Mouse (Mus musculus) midbrain, embryonic 13.5 days (tissue): ENCODE data around the gene Rnf20. TPM values are rescaled to one million over a fixed set of nuclear protein-coding genes. Genes with fewer than 3 reads are reported as not detected.
"Not testable (repeated sequence)": the region's sequence is repeated elsewhere in the genome, so short reads cannot be mapped to it uniquely, and the experiment has no call there.

Experiments
- ATAC-seq: fragments of 200-750 bp; cut with Nextera tagmentation; 2 replicates; pipeline ENCODE4 v1.8.0; 2017; ENCODE audit warnings: mild to moderate bottlenecking, moderate TSS enrichment, moderate library complexity
- H3K27ac ChIP-seq: fragments of 300-500 bp; sonication (generic); 2 replicates; pipeline ENCODE4 v1.5.1; 2015; ENCODE audit warnings: inconsistent platforms, mild to moderate bottlenecking, moderate library complexity
- H3K27me3 ChIP-seq: fragments of 300-500 bp; sonication (generic); 2 replicates; pipeline ENCODE4 v1.6.1; 2015; ENCODE audit warnings: mild to moderate bottlenecking, inconsistent platforms
- H3K36me3 ChIP-seq: fragments of 300-500 bp; sonication (generic); 2 replicates; pipeline ENCODE4 v1.6.1; 2015; ENCODE audit warnings: mild to moderate bottlenecking, inconsistent platforms
- H3K4me1 ChIP-seq: fragments of 300-500 bp; sonication (generic); replicated peaks from 2 replicates; pipeline ENCODE4 v1.6.1; 2015; ENCODE audit warnings: inconsistent platforms
- H3K4me2 ChIP-seq: fragments of 300-500 bp; sonication (generic); replicated peaks from 2 replicates; pipeline ENCODE4 v1.6.1; 2015; ENCODE audit warnings: moderate library complexity, mild to moderate bottlenecking, inconsistent platforms
- H3K4me3 ChIP-seq: fragments of 300-500 bp; sonication (generic); replicated peaks from 2 replicates; pipeline ENCODE4 v1.5.1; 2015; ENCODE audit warnings: mild to moderate bottlenecking, inconsistent platforms
- H3K9ac ChIP-seq: fragments of 300-500 bp; sonication (generic); replicated peaks from 2 replicates; pipeline ENCODE4 v1.6.1; 2015; ENCODE audit warnings: mild to moderate bottlenecking, inconsistent platforms
- H3K9me3 ChIP-seq: fragments of 300-500 bp; sonication (generic); 2 replicates; pipeline ENCODE4 v1.6.1; 2016; ENCODE audit warnings: mild to moderate bottlenecking, inconsistent platforms
- WGBS: fragments of 180-500 bp; shearing (Covaris S2); methylation state at CpG from one replicate; pipeline ENCODE4 v1.1.7; 2015; 5-methylcytosine and 5-hydroxymethylcytosine counted together
- polyA plus RNA-seq: library from polyadenylated mRNA; unstranded; fragments of >200 nt; fragmentation: Nextera tagmentation; extraction: Ambion mirVana; gene quantifications from 2 replicates; pipeline ENCODE4 v1.2.1, GENCODE M21; 2015

Rnf20 gene
- polyA plus RNA-seq, 1 experiment from 2014 or later: 68.8 TPM

DNA sequence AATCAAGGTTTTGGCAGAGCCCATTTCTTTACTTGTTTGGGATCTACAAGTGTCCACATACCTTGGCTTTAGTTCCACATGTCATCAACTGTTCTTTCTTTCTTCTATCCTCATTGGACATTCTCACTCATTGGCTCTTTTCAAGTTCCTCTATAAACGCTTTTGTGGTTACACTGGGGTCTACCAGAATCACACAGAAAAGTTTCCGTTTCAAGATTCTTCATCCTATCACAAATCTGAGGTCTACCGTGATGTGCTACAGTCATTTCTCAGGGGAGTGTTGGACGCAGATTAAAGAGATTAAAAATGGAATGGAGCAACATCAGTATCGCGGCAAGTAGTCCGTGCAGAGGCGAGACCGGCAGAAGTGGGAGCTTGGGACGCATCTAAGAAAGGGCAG lies 14.9 kb upstream of the Rnf20 start:
- H3K36me3 ChIP-seq: no peaks in the 10 kb centered on the region
- no peak overlapping the region for H3K27ac ChIP-seq
- no peaks in the 10 kb centered on the region for H3K9me3 ChIP-seq
- no peak for ATAC-seq
- no peak overlapping the region for H3K4me2 ChIP-seq
- H3K27me3 ChIP-seq: no peaks in the 10 kb centered on the region
- WGBS: 89% methylated on average over 10 of the region's 10 CpGs
- H3K4me3 ChIP-seq: no peak overlapping the region
- H3K9ac ChIP-seq: no peak overlapping the region
- H3K4me1 ChIP-seq: no peaks in the 10 kb centered on the region

GRCm38 (mm10) chr4:49619861-49620260 lies 11.9 kb upstream of the Rnf20 start:
- H3K9me3 ChIP-seq, H3K4me1 ChIP-seq, H3K27ac ChIP-seq, H3K27me3 ChIP-seq, H3K36me3 ChIP-seq, H3K4me2 ChIP-seq, H3K9ac ChIP-seq, H3K4me3 ChIP-seq, ATAC-seq: not testable (repeated sequence)
- WGBS: 95% methylated on average over 7 of the region's 7 CpGs

DNA sequence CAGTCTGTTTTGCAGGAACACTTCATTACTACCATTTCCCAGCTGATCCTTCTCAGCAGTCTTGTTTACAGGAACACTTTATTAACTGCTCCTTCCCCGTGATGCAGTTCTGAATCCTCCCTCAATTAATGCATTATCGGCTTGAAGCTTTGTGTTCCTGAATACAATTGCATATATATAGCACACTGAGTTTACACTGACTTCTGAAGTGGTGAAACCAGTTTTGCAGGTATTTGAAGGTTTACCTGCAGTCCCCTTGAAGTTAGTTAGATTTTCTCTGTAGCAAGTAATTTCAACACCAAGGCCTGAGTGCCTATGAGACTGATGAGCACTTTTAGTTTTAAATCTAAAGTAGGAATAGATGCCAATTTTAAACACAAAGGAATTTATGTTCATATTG lies 9.5 kb upstream of the Rnf20 start:
- H3K9me3 ChIP-seq: no peaks in the 10 kb centered on the region
- no peak overlapping the region for H3K9ac ChIP-seq
- H3K4me3 ChIP-seq: no peak overlapping the region
- ATAC-seq: no peak
- H3K4me1 ChIP-seq: no peaks in the 10 kb centered on the region
- H3K27ac ChIP-seq: no peak overlapping the region
- no peaks in the 10 kb centered on the region for H3K27me3 ChIP-seq
- 90% methylated on average over 2 of the region's 2 CpGs for WGBS
- no peaks in the 10 kb centered on the region for H3K36me3 ChIP-seq
- no peak overlapping the region for H3K4me2 ChIP-seq

GRCm38 (mm10) chr4:49623916-49624315 lies 7.9 kb upstream of the Rnf20 start:
- no peaks in the 10 kb centered on the region for H3K36me3 ChIP-seq
- H3K4me1 ChIP-seq: no peaks in the 10 kb centered on the region
- WGBS: 88% methylated on average over 4 of the region's 4 CpGs
- no peak overlapping the region for H3K4me3 ChIP-seq
- no peak overlapping the region for H3K9ac ChIP-seq
- no peaks in the 10 kb centered on the region for H3K27me3 ChIP-seq
- H3K9me3 ChIP-seq: no peaks in the 10 kb centered on the region
- no peak for ATAC-seq
- H3K4me2 ChIP-seq: no peak overlapping the region
- H3K27ac ChIP-seq: no peak overlapping the region

DNA sequence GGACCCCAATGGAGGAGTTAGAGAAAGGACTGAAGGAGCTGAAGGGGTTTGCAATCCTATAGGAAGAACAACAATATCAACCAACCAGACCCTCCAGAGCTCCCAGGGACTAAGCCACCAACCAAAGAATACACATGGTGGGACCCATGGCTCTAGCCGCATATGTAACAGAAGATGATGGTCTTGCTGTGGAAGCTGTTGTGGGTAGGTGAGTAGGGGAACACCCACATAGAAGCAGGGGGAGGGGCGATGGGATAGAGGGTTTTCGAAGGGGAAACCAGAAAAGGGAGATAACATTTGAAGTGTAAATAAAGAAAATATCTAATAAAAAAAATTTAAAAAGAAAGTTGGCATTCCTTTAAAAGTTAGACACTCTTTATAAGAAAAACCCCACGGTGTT lies 6.8 kb upstream of the Rnf20 start:
- H3K4me2 ChIP-seq, H3K27ac ChIP-seq, H3K9ac ChIP-seq, H3K36me3 ChIP-seq, H3K4me3 ChIP-seq, H3K4me1 ChIP-seq, H3K9me3 ChIP-seq, ATAC-seq, H3K27me3 ChIP-seq: not testable (repeated sequence)
- 88% methylated on average over 4 of the region's 4 CpGs for WGBS

GRCm38 (mm10) chr4:49626973-49627372 lies 4.8 kb upstream of the Rnf20 start:
- H3K4me2 ChIP-seq: no peak overlapping the region
- H3K4me3 ChIP-seq: no peak overlapping the region
- no peaks in the 10 kb centered on the region for H3K9me3 ChIP-seq
- no peak for ATAC-seq
- H3K4me1 ChIP-seq: no peaks in the 10 kb centered on the region
- H3K27me3 ChIP-seq: no peaks in the 10 kb centered on the region
- no peaks in the 10 kb centered on the region for H3K36me3 ChIP-seq
- no peak overlapping the region for H3K9ac ChIP-seq
- H3K27ac ChIP-seq: no peak overlapping the region
- 4% methylated on average over 3 of the region's 3 CpGs for WGBS

GRCm38 (mm10) chr4:49628941-49629340 lies 2.9 kb upstream of the Rnf20 start:
- ATAC-seq: no peak
- 83% methylated on average over 5 of the region's 5 CpGs for WGBS

GRCm38 (mm10) chr4:49632139-49632481 lies 304 bp downstream of the Rnf20 start:
- Histone ChIP-seq H3K4me3 (peak overlapping the region; percentile 78), H3K9ac (peak overlapping the region; percentile 84), H3K36me3 (peaks cover 28% of the 10 kb centered on the region), H3K27ac (peak overlapping the region; percentile 87), H3K4me1 (peaks cover 16% of the 10 kb centered on the region), H3K9me3 (no peaks in the 10 kb centered on the region), H3K4me2 (peak overlapping the region; percentile 69), H3K27me3 (no peaks in the 10 kb centered on the region)
- under 1% methylated on average over 30 of the region's 30 CpGs for whole genome bisulfite sequencing
- no peak for ATAC-seq

More at GRCm38 (mm10) chr4:49628941-49629340, 2.9 kb upstream of the Rnf20 start:
- H3K4me3 ChIP-seq: no peak overlapping the region
- peaks cover 14% of the 10 kb centered on the region for H3K4me1 ChIP-seq
- H3K9me3 ChIP-seq: no peaks in the 10 kb centered on the region
- H3K27ac ChIP-seq: no peak overlapping the region
- H3K9ac ChIP-seq: no peak overlapping the region
- no peaks in the 10 kb centered on the region for H3K36me3 ChIP-seq
- no peaks in the 10 kb centered on the region for H3K27me3 ChIP-seq
- H3K4me2 ChIP-seq: no peak overlapping the region

- no peak overlapping the region for H3K27ac ChIP-seq
- no peak for ATAC-seq
These were observed 6.0 kb downstream of the Rnf20 start for GRCm38 (mm10) chr4:49637821-49638220.

GRCm38 (mm10) chr4:49639913-49640312 lies 8.1 kb downstream of the Rnf20 start:
- WGBS: 74% methylated on average over 2 of the region's 2 CpGs

More at GRCm38 (mm10) chr4:49637821-49638220, 6.0 kb downstream of the Rnf20 start:
- no peak overlapping the region for H3K4me2 ChIP-seq
- H3K4me3 ChIP-seq: no peak overlapping the region
- no peak overlapping the region for H3K9ac ChIP-seq
- WGBS: 94% methylated on average over 11 of the region's 11 CpGs
- peaks cover 13% of the 10 kb centered on the region for H3K4me1 ChIP-seq
- no peaks in the 10 kb centered on the region for H3K9me3 ChIP-seq
- no peaks in the 10 kb centered on the region for H3K27me3 ChIP-seq
- peaks cover 64% of the 10 kb centered on the region for H3K36me3 ChIP-seq

GRCm38 (mm10) chr4:49659421-49659820 lies 27.6 kb downstream of the Rnf20 start:
- Histone ChIP-seq H3K4me3 (no peak overlapping the region), H3K4me1 (no peaks in the 10 kb centered on the region), H3K27me3 (no peaks in the 10 kb centered on the region), H3K36me3 (peaks cover 66% of the 10 kb centered on the region), H3K27ac (no peak overlapping the region), H3K9me3 (no peaks in the 10 kb centered on the region), H3K4me2 (no peak overlapping the region), H3K9ac (no peak overlapping the region)
- no peak for ATAC-seq
- 96% methylated on average over 1 of the region's 1 CpGs for WGBS

More at GRCm38 (mm10) chr4:49639913-49640312, 8.1 kb downstream of the Rnf20 start:
- Histone ChIP-seq H3K4me2 (no peak overlapping the region), H3K9ac (no peak overlapping the region), H3K27ac (no peak overlapping the region), H3K27me3 (no peaks in the 10 kb centered on the region), H3K4me3 (no peak overlapping the region), H3K9me3 (no peaks in the 10 kb centered on the region), H3K4me1 (no peaks in the 10 kb centered on the region), H3K36me3 (peaks cover 73% of the 10 kb centered on the region)
- ATAC-seq: no peak

DNA sequence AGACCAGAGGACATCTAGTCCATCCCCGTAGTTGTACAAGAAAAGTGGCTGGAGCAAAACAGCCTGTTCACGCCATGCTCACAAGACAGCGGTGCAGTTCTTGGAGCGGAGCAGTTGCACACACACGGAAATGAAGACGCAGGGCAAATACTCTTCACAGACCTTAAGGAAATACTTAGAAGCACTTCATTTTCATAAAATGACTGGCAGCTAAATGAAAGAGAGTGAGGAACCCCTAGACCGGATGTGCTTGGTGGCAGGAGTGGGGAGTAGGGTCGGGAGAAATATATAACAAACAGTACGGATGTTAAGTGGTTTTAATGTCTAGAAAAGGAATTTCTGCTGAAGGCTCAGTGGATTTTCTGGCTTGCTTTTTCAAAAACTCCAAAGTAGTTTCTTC lies 29.9 kb downstream of the Rnf20 start:
- no peak overlapping the region for H3K27ac ChIP-seq
- no peak overlapping the region for H3K9ac ChIP-seq
- H3K9me3 ChIP-seq: no peaks in the 10 kb centered on the region
- no peak for ATAC-seq
- no peaks in the 10 kb centered on the region for H3K27me3 ChIP-seq
- H3K36me3 ChIP-seq: peaks cover 56% of the 10 kb centered on the region
- H3K4me1 ChIP-seq: no peaks in the 10 kb centered on the region
- 96% methylated on average over 9 of the region's 9 CpGs for WGBS
- no peak overlapping the region for H3K4me3 ChIP-seq
- H3K4me2 ChIP-seq: no peak overlapping the region

- Histone ChIP-seq H3K9me3 (no peaks in the 10 kb centered on the region), H3K4me1 (no peaks in the 10 kb centered on the region), H3K27ac (no peak overlapping the region), H3K27me3 (no peaks in the 10 kb centered on the region), H3K9ac (no peak overlapping the region), H3K4me2 (no peak overlapping the region), H3K36me3 (peaks cover 55% of the 10 kb centered on the region), H3K4me3 (no peak overlapping the region)
- 91% methylated on average over 4 of the region's 4 CpGs for WGBS
- no peak for ATAC-seq
These were observed 30.4 kb downstream of the Rnf20 start for GRCm38 (mm10) chr4:49662231-49662630.
